Comparison of ENCODE assay signal across 13 mouse cellular contexts in the genomic region with DNA sequence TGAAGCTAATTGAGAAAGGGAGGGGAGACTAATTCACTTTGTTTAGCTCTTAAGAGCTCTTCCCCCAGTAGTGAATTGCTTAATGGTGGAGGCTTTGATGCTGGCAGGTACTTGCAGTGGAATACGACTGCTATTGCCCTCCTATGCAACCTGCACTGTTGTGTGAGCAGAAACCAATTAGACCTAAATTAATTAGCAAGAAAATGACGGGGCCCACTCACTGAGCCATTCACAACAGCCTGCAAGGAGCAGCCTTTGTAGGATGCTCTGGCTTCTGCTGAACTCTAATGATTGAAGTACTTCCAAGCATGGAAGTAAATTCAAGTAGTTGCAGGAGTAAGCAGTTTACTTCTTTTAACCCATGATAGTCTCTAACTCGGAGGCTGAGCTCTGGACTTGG.
"Had no signal": no experiment of that assay in that cellular context is flagged by ENCODE, and none has a peak within 500 bp of the region (broad histone marks: within the 10 kb centered on the region; RNA-seq: fewer than 3 reads in every experiment).

No protein-coding gene starts in this region.

- ATAC-seq: lung, postnatal 0 days; midbrain, embryonic 13.5 days had no signal

- H3K27me3 ChIP-seq: kidney, embryonic 15.5 days; midbrain, embryonic 13.5 days; neural tube, embryonic 15.5 days had no signal

- H3K9me3 ChIP-seq: kidney, embryonic 15.5 days; liver, embryonic 15.5 days; midbrain, embryonic 13.5 days; neural tube, embryonic 15.5 days had no signal

- H3K27ac ChIP-seq: kidney, embryonic 15.5 days; left cerebral cortex, adult 2 months; liver, embryonic 15.5 days; midbrain, embryonic 13.5 days; neural tube, embryonic 15.5 days had no signal

- H3K4me3 ChIP-seq: kidney, embryonic 15.5 days; left cerebral cortex, adult 2 months; liver, embryonic 15.5 days; midbrain, embryonic 13.5 days; myocyte; neural tube, embryonic 15.5 days had no signal

- DNase-seq: kidney, postnatal 14 days; lung, adult 2 months; lung, postnatal 36 days; right cerebral cortex, adult 18-20 months; right cerebral cortex, postnatal 25 days; thymus, postnatal 4 days had no signal

- H3K9ac ChIP-seq: kidney, embryonic 15.5 days; liver, embryonic 15.5 days; midbrain, embryonic 13.5 days; neural tube, embryonic 15.5 days had no signal

- H3K36me3 ChIP-seq: kidney, embryonic 15.5 days; liver, embryonic 15.5 days; midbrain, embryonic 13.5 days; neural tube, embryonic 15.5 days had no signal

- H3K4me2 ChIP-seq: kidney, embryonic 15.5 days; liver, embryonic 15.5 days; midbrain, embryonic 13.5 days; neural tube, embryonic 15.5 days had no signal
